Mouse (Mus musculus) embryo, embryonic 10.5 days (tissue): ENCODE data around the gene Fdxr.
A peak's percentile ranks its signal among the peaks of the same experiment; 100 is the strongest.

Experiments
- DNase-seq: peaks from one replicate; pipeline ENCODE4 v3.0.0-alpha.2; 2015; ENCODE audit warnings: low spot score

The Fdxr gene

DNA sequence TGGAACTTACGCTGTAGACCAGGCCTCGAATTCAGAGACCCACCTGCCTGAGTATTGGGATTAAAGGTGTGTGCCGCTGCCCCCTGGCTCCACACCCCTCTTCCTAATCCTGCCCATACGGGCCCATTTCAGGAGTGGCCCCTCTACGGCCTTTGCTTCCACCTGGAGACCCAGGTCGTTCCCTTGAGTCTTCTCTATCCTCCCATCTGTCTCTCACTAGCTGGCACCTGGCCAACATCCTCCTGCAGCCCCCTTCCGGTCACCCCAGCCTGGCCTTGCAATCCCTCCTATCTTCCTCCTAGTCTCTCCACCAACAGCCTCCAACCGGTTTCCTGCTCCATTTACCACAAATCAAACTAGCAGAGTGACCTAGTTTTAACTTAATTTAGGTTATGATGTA, 13.0 kb upstream of the Fdxr start:
- no peak for DNase-seq

DNA sequence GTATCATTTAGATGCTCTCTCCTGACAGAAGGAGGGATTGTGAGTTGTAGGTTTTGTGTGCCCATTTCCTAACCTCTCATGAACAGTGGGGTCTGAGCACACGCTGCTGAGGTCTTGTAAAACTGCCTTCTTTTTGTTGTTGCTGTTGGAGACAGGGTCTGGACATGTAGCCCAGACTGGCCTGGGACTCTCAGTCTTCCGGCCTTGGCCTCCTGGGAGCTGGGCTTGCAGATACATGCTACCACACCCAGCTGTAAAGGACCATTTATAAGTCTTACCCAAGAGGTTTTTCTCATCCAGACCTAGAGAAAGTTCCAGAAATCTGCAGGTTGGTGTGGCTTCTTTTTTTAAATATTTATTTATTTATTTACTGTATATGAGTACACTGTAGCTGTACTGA, 11.5 kb upstream of the Fdxr start:
- no peak for DNase-seq

GRCm38 (mm10) chr11:115287386-115287785, 10.5 kb upstream of the Fdxr start:
- DNase-seq = no peak

DNA sequence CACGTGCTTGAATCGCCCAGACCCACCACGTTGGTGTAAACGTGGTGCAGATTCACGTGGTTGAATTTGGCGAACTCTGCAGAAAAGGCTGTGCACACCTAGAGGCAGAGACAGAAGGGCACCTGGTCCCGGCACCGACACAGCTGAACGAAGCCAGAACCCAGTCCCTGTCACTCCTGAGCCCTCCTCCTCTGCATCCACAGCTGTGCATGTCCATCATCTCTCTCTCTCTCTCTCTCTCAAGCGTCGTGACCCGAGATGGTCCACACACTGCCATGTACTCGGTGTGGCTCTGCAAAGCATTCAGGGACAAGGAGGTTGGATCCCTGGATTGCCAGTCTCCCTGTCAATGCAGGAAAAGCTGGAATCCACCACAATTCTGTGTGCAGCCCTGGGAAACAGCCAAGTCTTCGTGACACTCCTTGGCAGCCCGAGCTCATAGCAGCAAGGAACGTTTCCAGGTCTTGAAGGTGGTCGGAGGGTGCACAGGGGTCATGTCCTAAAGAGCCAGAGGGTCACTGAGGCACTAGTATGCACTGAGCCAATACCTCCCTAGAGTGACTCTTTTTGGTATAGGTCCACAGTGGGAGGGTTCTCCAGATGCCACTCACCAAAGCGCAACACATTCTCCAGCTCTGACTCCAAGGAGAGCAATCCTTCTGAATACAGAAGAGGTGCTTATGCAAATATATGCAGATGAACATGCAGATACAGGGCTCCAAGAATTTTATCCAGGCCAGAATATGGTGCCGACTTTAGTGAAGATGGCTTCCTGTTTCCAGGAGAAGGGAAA, 9.5 kb upstream of the Fdxr start:
- no peak for DNase-seq

- no peak for DNase-seq
Measured at GRCm38 (mm10) chr11:115285282-115285681, 8.4 kb upstream of the Fdxr start.

DNA sequence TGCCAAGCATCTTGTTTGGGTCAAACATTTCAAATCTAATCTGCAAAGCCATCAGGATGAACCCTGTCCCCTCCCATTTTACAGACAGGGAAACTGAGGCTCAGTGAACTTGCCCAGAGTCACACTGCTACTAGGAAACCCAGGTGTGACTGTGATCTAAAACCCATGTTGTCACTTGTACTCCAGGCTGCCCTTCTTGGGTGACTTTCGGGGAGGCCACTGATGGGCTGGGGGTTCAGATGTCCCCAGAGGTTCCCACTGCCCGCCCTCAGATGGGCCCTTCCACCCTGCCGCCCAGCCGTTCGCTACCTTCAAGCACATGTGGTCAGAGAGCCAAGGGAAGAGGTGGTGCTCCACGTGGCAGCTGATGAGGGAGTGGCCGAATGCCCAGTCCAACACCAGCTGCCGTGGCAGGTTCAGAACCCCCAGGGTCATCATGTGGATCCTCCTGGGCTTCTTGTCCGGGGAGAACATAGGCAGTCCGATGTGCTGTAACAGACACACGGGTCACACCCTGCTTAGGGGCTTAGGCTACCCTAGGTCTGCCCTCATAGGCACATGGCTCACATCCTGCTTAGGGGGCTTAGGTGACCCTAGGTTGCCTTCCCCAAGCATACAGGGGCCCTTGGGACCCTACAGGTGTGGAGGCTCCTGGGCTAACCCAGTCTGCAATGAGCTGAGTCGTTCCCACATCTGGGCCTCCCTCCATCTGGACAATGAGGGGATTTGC, 7.2 kb upstream of the Fdxr start:
- DNase-seq = no peak

- DNase-seq = no peak
Measured at GRCm38 (mm10) chr11:115283486-115283765, 6.6 kb upstream of the Fdxr start.

DNA sequence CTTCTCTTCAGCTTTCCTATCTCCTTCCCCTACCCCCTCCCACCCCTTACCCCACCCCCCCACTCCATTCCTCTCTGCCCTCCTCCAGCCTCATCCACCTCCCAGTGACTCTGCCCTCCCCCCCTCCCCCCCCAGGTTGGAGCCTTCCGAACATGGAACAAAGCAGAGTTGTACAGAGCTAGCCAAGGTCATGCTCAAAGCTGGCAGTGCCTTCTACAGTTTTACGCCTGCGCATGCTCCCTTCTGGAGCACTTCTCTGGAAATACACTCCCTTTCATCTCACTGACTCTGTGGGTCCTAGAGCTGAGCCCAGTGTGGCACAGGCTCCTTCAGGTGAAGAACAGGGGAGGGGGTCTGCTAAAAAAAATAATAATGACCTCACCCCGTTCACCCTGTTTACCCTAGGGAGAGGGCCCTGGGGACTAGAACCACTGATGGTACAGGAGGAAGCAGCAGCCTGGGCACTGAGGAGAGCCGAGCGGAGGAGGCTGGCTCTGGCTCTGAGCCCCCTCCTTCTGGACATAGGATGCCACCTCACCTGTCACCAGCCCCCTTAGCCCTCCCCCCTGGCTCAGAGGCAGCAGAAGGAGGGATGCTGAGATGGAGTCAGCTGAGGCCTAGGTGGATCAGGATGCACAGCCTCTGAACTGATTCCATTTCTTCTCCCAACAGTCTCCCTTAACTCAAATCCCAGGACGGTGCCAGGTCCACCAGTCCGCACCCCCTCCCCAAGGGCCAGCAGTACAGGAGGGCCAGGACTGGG, 6.1 kb upstream of the Fdxr start:
- DNase-seq = no peak

- DNase-seq = no peak
Measured at GRCm38 (mm10) chr11:115282295-115282694, 5.4 kb upstream of the Fdxr start.

DNA sequence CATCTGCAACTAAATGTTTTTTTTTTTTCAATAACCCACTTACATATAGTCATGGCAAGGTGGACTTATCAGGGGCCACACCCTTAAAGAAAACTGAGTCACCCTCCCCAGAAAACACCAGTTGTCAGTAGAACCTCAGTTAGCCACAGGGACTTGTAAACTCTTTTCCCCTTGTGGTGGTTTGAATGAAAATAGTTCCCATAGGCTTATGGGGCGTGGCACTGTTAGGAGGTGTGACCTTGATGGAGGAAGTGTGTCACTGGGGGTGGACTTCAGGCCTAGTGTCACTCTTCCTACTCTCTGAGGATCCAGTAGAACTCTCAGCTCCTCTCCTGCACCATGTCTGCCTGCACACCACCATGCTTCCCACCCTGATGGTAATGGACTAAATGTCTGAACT, 2.9 kb upstream of the Fdxr start:
- DNase-seq = no peak

DNA sequence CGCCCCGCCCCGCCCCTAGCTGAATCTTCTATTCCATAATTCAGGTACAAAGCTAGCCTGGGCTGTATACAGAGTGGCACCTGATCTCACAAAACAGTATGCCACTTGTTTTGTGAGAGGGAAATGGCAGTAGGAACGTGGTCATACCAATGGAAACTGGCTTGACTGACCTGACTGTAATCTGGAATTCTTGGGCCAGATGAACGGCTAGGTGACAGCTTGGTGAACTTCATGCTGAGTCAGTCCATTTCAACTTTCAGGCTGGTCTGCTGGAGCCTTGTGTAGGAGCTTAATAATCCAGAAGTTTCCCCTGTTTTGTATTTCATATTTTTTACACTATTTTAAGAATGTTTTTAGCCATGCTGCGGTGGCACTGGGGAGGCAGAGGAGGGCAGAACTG, 1.3 kb upstream of the Fdxr start:
- DNase-seq = no peak

DNA sequence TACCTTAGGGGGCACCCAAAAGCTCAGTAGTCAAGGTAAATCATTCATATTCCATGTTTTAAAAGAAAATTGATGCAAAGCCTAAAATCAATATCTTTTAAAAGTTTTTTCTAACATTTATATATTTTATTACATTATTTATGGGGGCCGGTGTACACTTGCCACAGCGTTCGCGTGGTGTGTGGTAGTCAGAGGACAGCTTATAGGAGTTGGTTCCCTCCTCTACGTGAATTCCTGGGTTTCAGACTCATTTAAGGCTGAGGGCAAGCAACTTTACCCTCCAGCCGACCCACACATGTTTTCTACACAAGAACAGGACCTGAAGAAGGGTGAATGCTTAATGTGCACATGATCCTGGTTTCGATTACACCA, 740 bp upstream of the Fdxr start:
- DNase-seq = no peak

DNA sequence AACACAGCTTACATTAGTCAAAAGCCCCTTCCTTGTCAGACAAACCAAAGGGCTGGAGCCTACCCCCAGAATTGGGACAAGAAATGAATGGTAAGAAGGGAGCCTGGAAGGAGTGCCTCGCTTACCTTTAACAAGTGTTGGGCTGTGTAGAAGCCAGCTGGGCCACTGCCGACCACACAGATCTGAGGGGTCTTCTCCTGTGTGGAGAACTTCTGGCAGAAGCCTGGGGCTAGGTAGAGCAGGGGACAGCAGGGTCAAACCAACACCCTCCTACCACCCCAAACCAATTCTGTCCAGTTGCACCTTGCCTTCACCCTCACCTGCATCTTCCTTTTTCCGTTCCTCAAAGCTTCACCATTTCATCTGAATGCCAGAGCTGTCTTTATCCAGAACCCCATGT, 896 bp downstream of the Fdxr start:
- DNase-seq = no peak

- DNase-seq = no peak
Measured at GRCm38 (mm10) chr11:115275509-115275908, 1.3 kb downstream of the Fdxr start.

DNA sequence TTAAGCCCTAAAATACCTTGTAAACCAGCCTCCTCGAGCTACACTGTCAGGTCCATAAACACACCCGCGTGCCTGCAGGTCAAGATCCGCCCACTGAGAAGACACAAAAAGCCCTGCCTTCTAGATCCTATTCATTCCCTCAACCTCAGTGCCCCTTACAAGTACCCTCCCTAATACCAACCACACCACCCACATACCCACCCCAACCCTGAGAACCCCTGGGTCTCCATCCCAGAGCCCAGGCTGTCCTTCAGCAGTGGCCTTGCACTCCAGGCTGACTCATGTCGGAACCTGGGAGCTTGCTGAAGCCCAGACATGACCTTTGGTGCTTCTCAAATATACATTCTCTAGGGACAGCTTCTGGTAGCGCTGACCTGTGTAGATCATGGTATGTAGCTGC, 2.1 kb downstream of the Fdxr start:
- DNase-seq = no peak

- no peak for DNase-seq
Measured at GRCm38 (mm10) chr11:115274178-115274577, 2.7 kb downstream of the Fdxr start.

GRCm38 (mm10) chr11:115273735-115274134, 3.1 kb downstream of the Fdxr start:
- no peak for DNase-seq

GRCm38 (mm10) chr11:115272894-115273498, 3.9 kb downstream of the Fdxr start:
- no peak for DNase-seq

DNA sequence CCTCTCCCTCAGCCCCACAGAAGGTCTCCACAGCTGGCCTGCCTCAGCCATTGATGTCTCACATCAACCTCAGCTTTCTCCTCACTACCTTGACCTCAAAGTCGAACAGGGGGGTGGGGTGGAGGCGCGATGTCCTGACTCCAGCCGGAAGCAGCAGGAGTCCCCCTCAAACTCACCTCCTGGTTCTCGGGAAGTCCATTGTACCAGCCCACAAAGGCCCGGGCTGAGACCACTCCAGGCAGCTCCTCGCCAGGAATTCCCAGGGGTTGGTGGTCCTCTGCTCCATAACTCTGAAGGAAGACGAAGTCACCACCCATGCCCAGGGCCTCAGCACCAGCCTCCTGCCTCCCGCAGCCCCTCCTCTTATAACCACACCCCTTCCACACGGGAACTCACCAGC, 5.4 kb downstream of the Fdxr start:
- DNase-seq = no peak

GRCm38 (mm10) chr11:115271052-115271451, 5.8 kb downstream of the Fdxr start:
- DNase-seq = no peak

DNA sequence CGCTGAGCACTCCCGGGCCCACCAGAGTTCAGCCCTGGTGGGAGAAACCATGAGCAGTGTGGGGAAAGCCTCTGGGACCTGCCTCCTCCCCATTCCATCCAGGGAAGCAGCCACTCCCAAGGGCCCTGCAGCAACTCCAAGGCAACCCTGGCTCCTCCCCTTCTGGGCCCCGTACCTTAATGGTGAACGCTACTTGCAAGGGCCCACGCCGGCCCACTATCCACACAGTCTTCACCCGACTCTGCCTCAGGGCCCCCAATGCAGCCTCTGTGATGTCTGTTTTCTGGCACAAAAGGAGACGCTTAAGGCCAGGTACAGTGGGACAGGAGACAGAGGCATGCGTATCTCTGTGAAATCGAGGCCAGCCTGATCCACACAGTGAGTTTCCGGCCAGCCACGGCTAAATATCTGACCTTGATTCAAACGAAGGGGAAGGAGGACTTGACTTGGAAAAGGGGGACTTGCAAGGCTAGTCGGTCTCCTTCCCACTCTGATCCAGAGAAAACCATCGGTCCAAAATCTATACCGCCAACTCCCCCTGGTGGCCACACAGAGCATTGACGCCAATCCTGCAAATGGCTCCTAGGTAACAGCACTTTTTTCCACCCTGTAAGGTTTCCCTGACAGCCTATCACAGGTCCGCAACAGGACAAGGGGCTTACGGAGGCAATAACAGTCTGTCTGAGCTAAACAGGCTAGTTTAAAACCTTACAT, 6.5 kb downstream of the Fdxr start:
- DNase-seq = peak; percentile 89
